Mouse (Mus musculus) megakaryocyte, embryonic 14.5 days (primary cell): ENCODE data around the gene AC141477.1.

Experiments
- FLI1 ChIP-seq: IDR thresholded peaks from 2 replicates; pipeline ENCODE4 v1.6.1; 2012; ENCODE audit warnings: low read length, inconsistent platforms, mixed read lengths
- GATA1 ChIP-seq: IDR thresholded peaks from 3 replicates; pipeline ENCODE4 v1.6.1; 2012; ENCODE audit warnings: mixed read lengths, low read length, inconsistent platforms, borderline replicate concordance

DNA sequence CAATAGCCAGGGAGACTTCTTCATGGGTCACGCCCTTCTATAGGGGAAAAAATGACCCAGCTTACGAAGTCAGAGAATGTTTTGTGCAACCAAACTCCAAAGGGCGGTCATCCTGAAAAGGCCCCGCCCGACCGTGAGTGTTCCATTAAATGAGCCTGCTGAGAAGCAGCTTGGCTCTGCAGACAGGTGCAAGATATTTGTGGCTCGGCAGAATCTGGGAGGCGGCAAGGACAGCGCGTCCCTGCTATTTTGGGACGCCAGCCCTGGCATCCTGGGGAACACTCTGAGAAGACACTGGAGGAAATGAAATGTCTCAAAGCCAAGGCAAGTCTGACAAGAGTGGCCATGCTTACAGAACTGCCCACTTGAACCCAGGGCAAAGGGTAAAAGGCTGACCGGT, 23.4 kb downstream of the AC141477.1 start:
- no peak for TF ChIP-seq GATA1
- TF ChIP-seq FLI1 = no peak
